Mouse (Mus musculus) ES-E14 (cell line): ENCODE results near the gene Rin2. TPM values are rescaled to one million over a fixed set of nuclear protein-coding genes. Genes with fewer than 3 reads are reported as not detected.

Source experiments
- DNase-seq: peaks from one replicate; pipeline ENCODE4 v3.0.0-alpha.2; 2013; ENCODE audit warnings: low read depth, low spot score
- H3K27ac ChIP-seq: 2 replicates; pipeline ENCODE4 v1.5.1; 2012; ENCODE audit warnings: low read depth, mild to moderate bottlenecking, low read length, moderate library complexity, mixed read lengths; ENCODE audit not compliant: poor library complexity, insufficient read depth, severe bottlenecking
- H3K36me3 ChIP-seq: 2 replicates; pipeline ENCODE4 v1.6.1; 2012; ENCODE audit warnings: mild to moderate bottlenecking, low read length, moderate library complexity, mixed read lengths; ENCODE audit not compliant: control insufficient read depth, poor library complexity, insufficient read depth, severe bottlenecking
- H3K4me1 ChIP-seq, 2 experiments: fragments of 150-350 bp in 1 of 2; sonication (generic) in 1 of 2; 2 replicates each; pipeline ENCODE4 v1.6.1; 2012; ENCODE audit warnings: low read length in 2 of 2, mild to moderate bottlenecking in 1 of 2, mixed read lengths in 1 of 2; ENCODE audit not compliant: control insufficient read depth in 2 of 2, insufficient read depth in 2 of 2, poor library complexity in 1 of 2
- H3K4me3 ChIP-seq, 2 experiments: fragments of 150-350 bp in 1 of 2; sonication (generic) in 1 of 2; 2 replicates each; pipeline ENCODE4 v1.5.1; 2012; ENCODE audit warnings: low read length in 2 of 2, low read depth in 1 of 2, mild to moderate bottlenecking in 1 of 2, mixed read lengths in 1 of 2; ENCODE audit not compliant: insufficient read depth in 1 of 2, poor library complexity in 1 of 2, severe bottlenecking in 1 of 2
- H3K9ac ChIP-seq: 2 replicates; pipeline ENCODE4 v1.6.1; 2012; ENCODE audit warnings: low read depth, mild to moderate bottlenecking, low read length, mixed read lengths; ENCODE audit not compliant: poor library complexity, insufficient read depth, severe bottlenecking
- H3K9me3 ChIP-seq: fragments of 150-350 bp; sonication (generic); 2 replicates; pipeline ENCODE4 v1.6.1; 2012; ENCODE audit warnings: low read depth, mild to moderate bottlenecking, low read length; ENCODE audit not compliant: control insufficient read depth, insufficient read depth
- CHD2 ChIP-seq: IDR thresholded peaks from 2 replicates; pipeline ENCODE4 v1.6.1; 2014; ENCODE audit warnings: mild to moderate bottlenecking, low read depth, low read length, inconsistent platforms
- HCFC1 ChIP-seq: IDR thresholded peaks from 2 replicates; pipeline ENCODE4 v1.6.1; 2012; ENCODE audit warnings: low read length, inconsistent platforms, borderline replicate concordance; ENCODE audit not compliant: insufficient read depth
- MAFK ChIP-seq: IDR thresholded peaks from 2 replicates; pipeline ENCODE4 v1.6.1; 2014; ENCODE audit warnings: mild to moderate bottlenecking, low read depth, low read length, inconsistent platforms; ENCODE audit not compliant: insufficient read depth
- ZC3H11A ChIP-seq: IDR thresholded peaks from 2 replicates; pipeline ENCODE4 v1.6.1; 2012; ENCODE audit warnings: low read depth, mild to moderate bottlenecking, inconsistent platforms, low read length, borderline replicate concordance
- ZNF384 ChIP-seq: IDR thresholded peaks from 2 replicates; pipeline ENCODE4 v1.6.1; 2012; ENCODE audit warnings: low read depth, low read length, inconsistent platforms
- in situ Hi-C, 2 experiments: fragments of 600-800 bp; cut with MboI; formaldehyde crosslinking; loops; one replicate each; pipeline ENCODE4 v1.15.1; 2025; ENCODE audit warnings: low sequenced_read_pairs in 2 of 2, inconsistent platforms in 1 of 2; ENCODE audit not compliant: unreplicated experiment in 2 of 2
- total RNA-seq: library from RNA; depleted of rRNA; stranded (reverse); fragments of 300-350 nt; gene quantifications from 2 replicates; pipeline ENCODE4 v1.2.3, GENCODE M21; 2012

The Rin2 gene
- total RNA-seq, 1 experiment = 3.7 TPM

GRCm38 (mm10) chr2:145793702-145794101, 118.7 kb downstream of the Rin2 start:
- Histone ChIP-seq H3K27ac (no peak overlapping the region), H3K4me1 (peaks cover 2 to 14% of the 10 kb centered on the region in 2 experiments; a peak in 2 of 4 replicates), H3K36me3 (no peaks in the 10 kb centered on the region), H3K9ac (no peak overlapping the region), H3K9me3 (no peaks in the 10 kb centered on the region), H3K4me3 (no peak overlapping the region)
- TF ChIP-seq ZNF384 = no peak
- TF ChIP-seq MAFK = no peak
- no peak for TF ChIP-seq ZC3H11A
- TF ChIP-seq CHD2 = no peak
- TF ChIP-seq HCFC1 = no peak
- in situ Hi-C loops = no loop called here
- DNase-seq = no peak

DNA sequence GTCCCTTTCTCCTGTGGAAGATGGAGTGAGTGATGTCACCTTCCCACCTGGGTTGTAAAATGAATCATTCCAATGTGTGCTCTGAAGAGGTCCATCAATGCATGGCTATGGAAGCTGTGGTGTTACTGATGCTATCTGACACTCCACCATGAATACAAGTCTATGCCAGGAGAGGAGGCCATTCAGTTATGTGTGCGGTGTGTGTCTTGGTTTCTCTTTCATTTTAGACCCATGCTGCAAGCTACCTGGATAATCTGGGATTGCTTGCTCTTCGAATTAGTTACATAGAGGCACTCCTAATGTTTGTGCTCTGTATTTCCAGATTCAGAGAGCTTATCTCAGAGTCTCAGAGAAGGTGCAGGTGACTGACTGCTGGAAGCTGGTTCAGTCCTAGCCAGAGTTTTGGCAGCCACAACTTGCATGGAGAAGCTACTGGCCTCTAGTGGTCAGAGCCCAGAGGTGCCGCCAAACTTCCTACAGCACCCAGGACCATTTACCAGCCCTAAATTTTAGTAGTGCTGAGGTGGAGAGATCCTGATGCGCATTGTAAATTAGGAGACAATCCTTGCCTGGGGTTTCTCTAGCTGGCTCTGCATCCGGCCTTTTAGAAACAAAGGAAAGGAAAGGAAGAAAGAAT, 119.4 kb downstream of the Rin2 start:
- Histone ChIP-seq H3K4me3 (no peak overlapping the region), H3K9me3 (no peaks in the 10 kb centered on the region), H3K4me1 (peaks cover 0 to 14% of the 10 kb centered on the region in 2 experiments; a peak in 2 of 4 replicates), H3K36me3 (no peaks in the 10 kb centered on the region), H3K27ac (no peak overlapping the region; the same call in 1 of the 2 replicates), H3K9ac (no peak overlapping the region)
- in situ Hi-C loops = no loop called here
- TF ChIP-seq MAFK (no peak), ZC3H11A (peak; percentile 14; the same call in 1 of the 2 replicates)
- peak; percentile 54 for DNase-seq

DNA sequence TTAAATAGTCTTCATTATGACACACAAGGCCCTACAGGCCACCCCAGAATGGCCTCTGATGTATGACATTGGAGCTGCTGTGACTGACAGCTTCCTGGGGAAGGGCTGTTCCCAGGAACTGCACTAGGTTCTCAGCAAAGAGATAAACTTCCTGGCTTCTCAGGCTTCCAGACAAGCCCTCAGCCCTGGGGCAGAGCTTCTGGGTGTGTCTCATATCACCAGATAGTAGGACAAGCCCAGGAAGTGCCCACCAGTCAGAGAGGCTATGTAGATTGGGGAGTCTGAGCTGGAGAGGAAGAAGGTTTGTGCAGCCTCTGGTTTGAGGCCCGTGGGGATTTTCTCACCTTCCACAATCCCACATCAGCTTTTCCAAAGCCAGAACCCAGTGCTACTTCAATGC, 122.8 kb downstream of the Rin2 start:
- TF ChIP-seq ZC3H11A = no peak
- TF ChIP-seq ZNF384 = no peak
- no peak for TF ChIP-seq CHD2
- no peak for TF ChIP-seq HCFC1
- no peak for TF ChIP-seq MAFK
- Histone ChIP-seq H3K9ac (no peak overlapping the region), H3K4me3 (no peak overlapping the region), H3K9me3 (no peaks in the 10 kb centered on the region), H3K36me3 (no peaks in the 10 kb centered on the region), H3K27ac (no peak overlapping the region), H3K4me1 (peaks cover 0 to 14% of the 10 kb centered on the region in 2 experiments; a peak in 1 of 4 replicates)
- in situ Hi-C loops = no loop called here
- no peak for DNase-seq

DNA sequence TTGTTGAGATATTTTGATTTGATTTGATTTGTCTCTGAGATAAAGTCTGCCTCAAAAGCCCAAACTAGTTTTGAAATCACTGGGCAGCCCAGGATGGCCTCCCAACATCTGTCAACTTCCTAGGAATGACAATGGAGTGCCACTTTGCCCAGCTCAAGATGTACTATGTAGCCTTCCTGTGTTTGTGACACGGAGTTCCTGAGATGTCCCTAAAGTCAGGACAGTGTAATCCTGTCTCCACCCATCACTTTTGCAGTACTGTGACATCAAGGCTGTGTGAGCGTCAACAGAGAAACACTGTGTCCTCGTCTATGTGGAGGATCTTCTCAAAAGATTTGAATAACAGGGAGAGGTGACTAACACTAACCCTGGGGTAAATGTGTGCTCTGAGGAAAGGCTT, 123.9 kb downstream of the Rin2 start:
- TF ChIP-seq CHD2 (no peak), ZNF384 (no peak), HCFC1 (no peak), ZC3H11A (no peak), MAFK (no peak)
- Histone ChIP-seq H3K27ac (no peak overlapping the region), H3K9me3 (no peaks in the 10 kb centered on the region), H3K4me3 (no peak overlapping the region), H3K4me1 (peaks cover 0 to 14% of the 10 kb centered on the region in 2 experiments; a peak in 1 of 4 replicates), H3K9ac (no peak overlapping the region), H3K36me3 (no peaks in the 10 kb centered on the region)
- in situ Hi-C loops = no loop called here
- no peak for DNase-seq
